Mouse (Mus musculus): ENCODE measurements at regions not wholly inside any gene's neighbourhood (a gene's known extent, or its start where the extent isn't known, plus 50 kb on each side); places are given as distances from the start of the nearest gene placed in this dataset.

- DNase-seq (ENCODE audit: extremely low spot score in 1 of 2, low spot score in 2 of 2): no peak
- intact Hi-C loops (cut with DNase I): no loop called here
- no peak overlapping the region for H3K27ac ChIP-seq
- H3K4me3 ChIP-seq: no peak overlapping the region
- TF ChIP-seq CTCF (IDR thresholded peaks at IDR 0.05): no peak
These were observed 64.4 kb downstream of the Ackr3 start for GRCm38 (mm10) chr1:90268131-90268691.

- TF ChIP-seq CTCF (IDR thresholded peaks at IDR 0.05): no peak
- intact Hi-C loops (cut with DNase I): no loop called here
- Histone ChIP-seq H3K27ac (no peak overlapping the region), H3K4me3 (no peak overlapping the region)
- no peak for DNase-seq (ENCODE audit: extremely low spot score in 1 of 2, low spot score in 2 of 2)
These were observed 65.2 kb downstream of the Ackr3 start for GRCm38 (mm10) chr1:90268951-90269350.

GRCm38 (mm10) chr1:90269836-90270235 is 66.1 kb downstream of the Ackr3 start:
- TF ChIP-seq CTCF (IDR thresholded peaks at IDR 0.05): no peak
- Histone ChIP-seq H3K27ac (no peak overlapping the region), H3K4me3 (no peak overlapping the region)
- intact Hi-C loops (cut with DNase I): loop anchor here (5.0 kb wide), 1 partner anchor 213 kb away; no protein-coding TSS in a partner anchor
- DNase-seq (ENCODE audit: extremely low spot score in 1 of 2, low spot score in 2 of 2): no peak

DNA sequence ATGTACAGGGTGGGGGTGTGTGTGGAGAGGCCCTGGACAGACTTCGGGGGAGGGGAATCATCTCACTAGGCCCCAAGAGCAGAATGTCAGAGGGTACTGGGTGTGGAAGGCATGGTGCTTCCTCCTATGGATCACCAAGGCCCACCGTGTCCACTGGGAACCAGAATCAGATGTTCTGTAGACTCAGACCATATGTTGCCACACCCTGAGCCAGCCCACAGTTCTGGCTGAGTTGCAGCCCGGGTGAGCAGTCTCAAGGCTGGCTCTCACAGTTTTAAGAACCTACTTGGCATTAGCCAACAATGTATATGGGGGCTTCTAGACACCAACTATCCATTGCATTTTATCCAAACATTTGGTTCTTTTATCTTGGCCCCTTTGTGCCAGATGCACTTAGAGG is 67.5 kb downstream of the Ackr3 start:
- TF ChIP-seq CTCF (IDR thresholded peaks at IDR 0.05): no peak
- H3K27ac ChIP-seq: no peak overlapping the region
- DNase-seq (ENCODE audit: extremely low spot score in 1 of 2, low spot score in 2 of 2): peak in 1 of 2 experiments; percentile 36
- H3K4me3 ChIP-seq: no peak overlapping the region
- intact Hi-C loops (cut with DNase I): loop anchor here (5.0 kb wide), 1 partner anchor 214 kb away; no protein-coding TSS in a partner anchor

DNA sequence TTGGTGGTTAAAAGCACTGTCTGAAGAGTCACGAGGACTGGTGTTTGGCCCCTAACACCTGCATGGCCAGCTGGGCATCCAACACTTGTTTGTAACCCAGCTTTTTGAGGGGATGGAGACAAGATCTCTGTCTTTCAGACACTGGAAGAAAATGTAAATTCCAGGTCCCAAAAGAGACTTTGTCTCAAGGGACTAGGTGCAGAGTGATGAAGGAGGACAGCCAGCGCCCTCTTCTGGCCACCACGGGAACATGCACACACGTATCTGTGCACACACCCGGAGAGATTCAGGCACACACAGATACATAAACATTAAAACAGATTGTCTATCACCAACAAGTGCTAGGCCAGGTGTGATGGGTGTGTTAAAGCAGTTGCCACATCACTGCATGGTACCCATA is 68.6 kb downstream of the Ackr3 start:
- Histone ChIP-seq H3K27ac (no peak overlapping the region), H3K4me3 (no peak overlapping the region)
- intact Hi-C loops (cut with DNase I): loop anchor here (5.0 kb wide), 1 partner anchor 215 kb away; no protein-coding TSS in a partner anchor
- no peak for DNase-seq (ENCODE audit: extremely low spot score in 1 of 2, low spot score in 2 of 2)
- TF ChIP-seq CTCF (IDR thresholded peaks at IDR 0.05): peak; percentile 20

DNA sequence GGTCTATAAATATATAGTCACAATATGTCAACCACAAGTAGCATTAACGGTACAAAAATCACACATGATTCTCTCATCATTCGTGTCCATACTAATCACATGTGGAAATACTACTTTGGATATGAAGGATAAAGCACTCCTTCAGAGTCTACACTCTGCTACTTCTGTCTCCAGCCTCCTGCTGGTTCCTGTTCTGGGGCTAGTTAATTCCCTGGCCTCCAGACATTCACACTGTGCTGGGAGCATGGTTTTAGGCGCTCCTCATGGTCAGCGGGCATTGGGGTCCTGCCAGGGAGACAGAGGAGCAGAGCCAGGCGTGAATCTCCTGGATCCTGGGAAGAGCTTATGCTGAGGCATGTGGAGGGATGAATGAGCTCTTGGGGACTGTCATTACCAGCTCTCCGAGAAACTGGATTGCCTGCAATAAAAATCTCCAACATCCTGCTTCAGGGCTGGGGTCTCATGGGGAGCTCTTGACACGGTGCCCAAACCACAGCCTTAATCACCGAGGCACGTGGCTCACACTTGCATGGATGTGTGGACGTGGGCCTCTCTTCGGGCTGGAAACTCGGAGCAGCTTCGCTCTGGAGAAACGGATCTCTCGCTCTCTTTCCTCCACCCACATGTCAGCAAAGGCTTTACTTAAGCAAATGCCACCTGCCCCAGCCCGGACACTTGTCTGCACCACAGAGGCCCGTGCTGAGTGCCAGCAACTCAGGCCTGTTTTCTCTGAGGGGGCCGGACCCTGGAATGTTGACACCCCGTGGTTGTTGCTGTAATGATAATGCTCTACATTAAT is 69.2 kb downstream of the Ackr3 start:
- TF ChIP-seq CTCF (IDR thresholded peaks at IDR 0.05): no peak
- intact Hi-C loops (cut with DNase I): loop anchor here (5.0 kb wide), 1 partner anchor 216 kb away; no protein-coding TSS in a partner anchor
- DNase-seq (ENCODE audit: extremely low spot score in 1 of 2, low spot score in 2 of 2): no peak

DNA sequence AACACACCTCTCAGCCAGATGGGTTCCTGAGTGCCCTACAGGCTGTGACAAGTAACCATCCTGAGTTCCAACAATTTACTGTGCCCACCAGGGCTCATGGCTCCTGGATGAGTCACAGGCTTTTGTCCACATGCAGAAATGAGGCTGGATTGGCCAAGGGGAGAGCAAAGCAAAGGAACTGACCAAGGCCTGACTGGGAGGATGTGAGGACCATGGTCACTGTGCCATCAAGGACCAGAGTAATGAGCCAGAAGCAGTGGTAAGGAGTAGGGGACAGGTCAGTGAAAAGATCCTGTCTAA is 69.8 kb downstream of the Ackr3 start:
- intact Hi-C loops (cut with DNase I): loop anchor here (5.0 kb wide), 1 partner anchor 216 kb away; no protein-coding TSS in a partner anchor
- no peak for TF ChIP-seq CTCF (IDR thresholded peaks at IDR 0.05)
- no peak for DNase-seq (ENCODE audit: extremely low spot score in 1 of 2, low spot score in 2 of 2)
- Histone ChIP-seq H3K4me3 (no peak overlapping the region), H3K27ac (0 out of 2 replicates have a peak overlapping the region, but pooled peaks have one; percentile 4)

More for the DNA sequence above, 69.2 kb downstream of the Ackr3 start:
- no peak overlapping the region for H3K4me3 ChIP-seq
- H3K27ac ChIP-seq: 0 out of 2 replicates have a peak overlapping the region, but pooled peaks have one; percentile 4

GRCm38 (mm10) chr1:90274968-90275651 is 71.3 kb downstream of the Ackr3 start:
- no peak for DNase-seq (ENCODE audit: extremely low spot score in 1 of 2, low spot score in 2 of 2)
- peak overlapping the region; percentile 38 for H3K27ac ChIP-seq
- no peak overlapping the region for H3K4me3 ChIP-seq
- TF ChIP-seq CTCF (IDR thresholded peaks at IDR 0.05): no peak
- intact Hi-C loops (cut with DNase I): loop anchor here (5.0 kb wide), 3 partner anchors 92 to 317 kb away; no protein-coding TSS in a partner anchor

DNA sequence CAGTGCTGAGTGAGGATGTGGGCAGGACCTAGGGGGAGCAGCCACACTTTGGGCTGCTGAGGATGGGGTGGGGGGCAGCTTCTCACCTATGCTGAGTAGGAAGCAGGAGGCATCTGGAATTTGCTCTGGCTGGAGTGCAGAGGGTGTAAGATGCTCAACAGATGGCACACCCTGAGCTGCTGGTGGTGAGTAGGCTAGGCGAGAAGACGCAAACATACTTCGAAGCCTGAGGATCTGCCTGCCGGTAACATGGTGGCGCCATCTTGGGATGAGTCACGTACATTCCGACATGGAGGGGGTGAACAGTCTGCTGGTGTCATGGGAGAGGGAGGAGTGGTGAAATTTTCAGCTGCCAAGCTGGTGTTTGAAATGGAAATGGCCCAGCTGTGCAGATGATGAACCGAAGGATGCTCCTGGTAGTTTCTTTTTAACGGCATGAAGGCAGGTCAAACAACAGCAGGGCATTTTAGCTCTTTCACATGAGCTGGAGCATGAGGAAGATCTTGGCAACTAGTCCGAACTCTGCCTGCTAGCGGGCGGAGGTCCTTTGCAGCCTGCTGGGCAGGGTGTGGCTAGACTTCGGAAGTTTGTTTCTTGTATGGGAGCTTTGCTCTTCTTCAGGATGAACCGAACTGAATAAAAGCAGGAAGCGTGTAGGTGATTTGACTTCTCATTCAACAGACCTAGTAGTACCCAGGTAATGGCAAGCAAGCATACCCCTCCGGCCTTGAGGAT is 72.2 kb downstream of the Ackr3 start:
- peak overlapping the region; percentile 67; the same call in 1 of the 2 replicates for H3K27ac ChIP-seq
- no peak for TF ChIP-seq CTCF (IDR thresholded peaks at IDR 0.05)
- H3K4me3 ChIP-seq: no peak overlapping the region
- intact Hi-C loops (cut with DNase I): loop anchor here (2.0 to 5.0 kb wide), 3 partner anchors 53 to 316 kb away; no protein-coding TSS in a partner anchor
- DNase-seq (ENCODE audit: extremely low spot score in 1 of 2, low spot score in 2 of 2): peak; percentile 58 to 70

DNA sequence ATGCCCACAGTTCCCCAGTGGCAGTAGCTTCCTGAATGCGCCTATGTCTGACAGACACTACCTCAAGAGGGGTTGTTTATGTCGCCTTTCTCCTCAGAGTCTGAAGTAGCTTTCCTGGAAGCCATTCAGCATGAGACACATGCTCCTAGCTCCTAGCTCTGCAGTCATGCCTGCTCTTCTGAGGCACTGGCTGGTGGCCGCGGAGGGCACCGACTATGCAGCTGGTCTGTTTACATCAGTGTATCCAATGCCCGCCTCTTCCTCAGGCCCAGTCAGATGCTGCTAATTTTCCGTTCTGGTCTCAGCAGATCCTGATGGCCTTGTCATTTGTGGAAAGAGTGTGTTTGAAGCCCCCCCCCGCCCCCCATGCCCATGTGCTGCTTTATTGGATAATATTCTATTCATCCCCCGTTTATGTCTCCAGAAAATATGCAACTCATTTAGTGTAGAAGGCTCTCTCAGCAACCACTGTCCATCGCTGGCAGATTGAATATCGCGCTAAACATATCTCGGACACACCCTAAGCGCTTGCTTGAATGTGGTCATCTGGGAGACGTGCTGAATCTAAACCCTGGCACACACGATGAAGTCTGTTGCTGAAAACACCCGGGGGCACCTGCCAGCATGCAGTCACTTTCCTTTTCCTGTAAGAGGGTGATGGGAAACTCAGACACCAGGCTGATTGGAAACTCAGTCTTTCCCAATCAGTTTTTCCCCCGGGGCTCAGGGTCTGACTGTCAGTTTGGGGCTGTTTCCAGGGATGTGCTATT is 73.9 kb downstream of the Ackr3 start:
- Histone ChIP-seq H3K4me3 (no peak overlapping the region), H3K27ac (no peak overlapping the region; the same call in 1 of the 2 replicates)
- intact Hi-C loops (cut with DNase I): loop anchor here (2.0 to 5.0 kb wide), 3 partner anchors 55 to 315 kb away; no protein-coding TSS in a partner anchor
- no peak for DNase-seq (ENCODE audit: extremely low spot score in 1 of 2, low spot score in 2 of 2)
- no peak for TF ChIP-seq CTCF (IDR thresholded peaks at IDR 0.05)
